In genomic region chr10:8973934-8974333, GRCm38 (mm10) we compare ENCODE assay signal across 9 mouse cellular contexts.
DNase-seq lines count a peak whose midpoint lies in the region; ATAC-seq and TF ChIP-seq lines count a peak whose summit lies in the region.
"Had no signal": no experiment of that assay in that cellular context is flagged by ENCODE, and none has a peak within 500 bp of the region (broad histone marks: within the 10 kb centered on the region; RNA-seq: fewer than 3 reads in every experiment).

No protein-coding gene starts in this region.

- peak; percentile 27 for DNase-seq in adrenal gland, postnatal 14 days
- DNase-seq in adrenal gland, adult 18-20 months (ENCODE audit: low spot score in 2 of 2), result no peak
- peak in 2 of 3 experiments; percentile 1 to 6 for DNase-seq in liver, embryonic 14.5 days (ENCODE audit: low read depth in 3 of 3, low spot score in 3 of 3)
- DNase-seq in liver, embryonic 11.5 days (ENCODE audit: low spot score), result no peak
- DNase-seq in stomach, postnatal 0 days (ENCODE audit: low spot score), result no peak
- no peak for DNase-seq in left cerebral cortex, adult 18-20 months (ENCODE audit: low spot score in 2 of 2)
- DNase-seq in frontal cortex, adult 2 months (ENCODE audit: extremely low spot score in 1 of 2, low spot score in 1 of 2), result no peak
- DNase-seq: cerebellum, adult 11 months had no signal

- WGBS in liver, embryonic 14.5 days (ENCODE audit: insufficient replicate concordance), result 14% methylated on average over 1 of the region's 1 CpGs
- 31% methylated on average over 1 of the region's 1 CpGs for WGBS in liver, embryonic 11.5 days
- 65% methylated on average over 1 of the region's 1 CpGs for WGBS in intestine, embryonic 16.5 days
- 50% methylated on average over 1 of the region's 1 CpGs for WGBS in stomach, postnatal 0 days

- H3K9me3 ChIP-seq in liver, embryonic 14.5 days (ENCODE audit: control insufficient read depth, low read length), result no peaks in the 10 kb centered on the region
- no peaks in the 10 kb centered on the region for H3K9me3 ChIP-seq in liver, embryonic 11.5 days (ENCODE audit: control insufficient read depth, low read length)
- no peaks in the 10 kb centered on the region for H3K9me3 ChIP-seq in intestine, embryonic 16.5 days (ENCODE audit: control insufficient read depth, low read length)
- H3K9me3 ChIP-seq in stomach, postnatal 0 days (ENCODE audit: control insufficient read depth, low read length), result no peaks in the 10 kb centered on the region

- no peaks in the 10 kb centered on the region for H3K4me1 ChIP-seq in liver, embryonic 14.5 days (replicated peaks; ENCODE audit: control insufficient read depth in 2 of 2, insufficient read depth in 2 of 2, low read length in 1 of 2)
- no peaks in the 10 kb centered on the region for H3K4me1 ChIP-seq in liver, embryonic 11.5 days (replicated peaks; ENCODE audit: control insufficient read depth, insufficient read depth, low read length)
- peaks cover 4% of the 10 kb centered on the region; the same call in 1 of the 2 replicates for H3K4me1 ChIP-seq in intestine, embryonic 16.5 days (ENCODE audit: control insufficient read depth, insufficient read depth, low read length)
- H3K4me1 ChIP-seq in stomach, postnatal 0 days (replicated peaks; ENCODE audit: control insufficient read depth, insufficient read depth), result no peaks in the 10 kb centered on the region

- ATAC-seq in liver, embryonic 14.5 days (ENCODE audit: insufficient read depth), result no peak
- no peak for ATAC-seq in liver, embryonic 11.5 days (replicated peaks; ENCODE audit: low FRiP score)
- peak; percentile 34; the same call in 1 of the 2 replicates for ATAC-seq in intestine, embryonic 16.5 days
- no peak for ATAC-seq in stomach, postnatal 0 days (ENCODE audit: low FRiP score, low TSS enrichment)

- H3K9ac ChIP-seq in liver, embryonic 14.5 days (replicated peaks), result no peak overlapping the region
- H3K9ac ChIP-seq in liver, embryonic 11.5 days (ENCODE audit: low read depth, low read length), result no peak overlapping the region
- H3K9ac ChIP-seq in intestine, embryonic 16.5 days (ENCODE audit: low read depth, low read length), result no peak overlapping the region
- no peak overlapping the region for H3K9ac ChIP-seq in stomach, postnatal 0 days (ENCODE audit: low read length)

- H3K27ac ChIP-seq in liver, embryonic 14.5 days, result no peak overlapping the region
- no peak overlapping the region for H3K27ac ChIP-seq in liver, embryonic 11.5 days (ENCODE audit: low read depth, low read length)
- H3K27ac ChIP-seq in intestine, embryonic 16.5 days (ENCODE audit: low read length), result peak overlapping the region; percentile 3; the same call in 1 of the 2 replicates
- no peak overlapping the region for H3K27ac ChIP-seq in stomach, postnatal 0 days (replicated peaks)

- TF ChIP-seq CTCF in liver, embryonic 14.5 days (IDR thresholded peaks at IDR 0.05; ENCODE audit: low read depth), result peak; percentile 33
- peak; percentile 71 for TF ChIP-seq CTCF in stomach, postnatal 0 days (IDR thresholded peaks at IDR 0.05; ENCODE audit: low read depth)

- TF ChIP-seq EP300 in liver, embryonic 14.5 days (IDR thresholded peaks at IDR 0.05; ENCODE audit: low read depth), result no peak
- no peak for TF ChIP-seq EP300 in stomach, postnatal 0 days (optimal IDR thresholded peaks at IDR 0.05)

- no peak overlapping the region for H3K4me3 ChIP-seq in liver, embryonic 14.5 days (ENCODE audit: insufficient read depth in 1 of 2, low read depth in 2 of 2, low read length in 2 of 2)
- H3K4me3 ChIP-seq in liver, embryonic 11.5 days (ENCODE audit: low read depth, low read length), result no peak overlapping the region
- no peak overlapping the region for H3K4me3 ChIP-seq in intestine, embryonic 16.5 days (ENCODE audit: low read length)
- H3K4me3 ChIP-seq in stomach, postnatal 0 days (ENCODE audit: low read depth, low read length), result no peak overlapping the region

- H3K36me3 ChIP-seq in liver, embryonic 14.5 days (replicated peaks; ENCODE audit: control insufficient read depth, insufficient read depth, low read depth), result no peaks in the 10 kb centered on the region
- H3K36me3 ChIP-seq in liver, embryonic 11.5 days (ENCODE audit: control insufficient read depth, insufficient read depth, low read length), result no peaks in the 10 kb centered on the region
- no peaks in the 10 kb centered on the region for H3K36me3 ChIP-seq in intestine, embryonic 16.5 days (ENCODE audit: control insufficient read depth, insufficient read depth, low read length)
- no peaks in the 10 kb centered on the region for H3K36me3 ChIP-seq in stomach, postnatal 0 days (ENCODE audit: control insufficient read depth, insufficient read depth, low read length)

- no peaks in the 10 kb centered on the region for H3K27me3 ChIP-seq in liver, embryonic 14.5 days (ENCODE audit: control insufficient read depth, insufficient read depth, low read length)
- H3K27me3 ChIP-seq in liver, embryonic 11.5 days (replicated peaks; ENCODE audit: control insufficient read depth, insufficient read depth, low read length), result no peaks in the 10 kb centered on the region
- no peaks in the 10 kb centered on the region for H3K27me3 ChIP-seq in intestine, embryonic 16.5 days (replicated peaks; ENCODE audit: control insufficient read depth, insufficient read depth, low read length)
- H3K27me3 ChIP-seq in stomach, postnatal 0 days (ENCODE audit: control insufficient read depth, insufficient read depth, low read length), result no peaks in the 10 kb centered on the region

- no peak overlapping the region for H3K4me2 ChIP-seq in liver, embryonic 14.5 days (ENCODE audit: low read depth)
- no peak overlapping the region for H3K4me2 ChIP-seq in liver, embryonic 11.5 days
- H3K4me2 ChIP-seq in intestine, embryonic 16.5 days (ENCODE audit: low read depth, low read length), result no peak overlapping the region
- H3K4me2 ChIP-seq in stomach, postnatal 0 days (replicated peaks; ENCODE audit: low read depth), result no peak overlapping the region

Comparison
In these comparisons a context has a peak if more than half of its experiments do, and no peak if none do; other contexts are left out.
1. DNase-seq: peak in adrenal gland, postnatal 14 days (single experiment) and liver, embryonic 14.5 days (2 of 3); none in adrenal gland, adult 18-20 months (0 of 2), liver, embryonic 11.5 days (single experiment), stomach, postnatal 0 days (single experiment), left cerebral cortex, adult 18-20 months (0 of 2) and frontal cortex, adult 2 months (0 of 2).